Mouse (Mus musculus) left cerebral cortex, postnatal 36 days (tissue): Measurements from ENCODE around the gene Olfr839-ps1. TPM values are rescaled to one million over a fixed set of nuclear protein-coding genes. Genes with fewer than 3 reads are reported as not detected.

Experiments
- DNase-seq, 2 experiments: peaks; one replicate each; pipeline ENCODE4 v3.0.0; 2021 to 2022; ENCODE audit warnings: low spot score in 2 of 2, mixed read lengths in 1 of 2
- intact Hi-C: fragments of 180-260 bp; cut with DNase I; formaldehyde crosslinking; loops from one replicate; pipeline ENCODE4 v1.15.1; 2025
- total RNA-seq, 2 experiments: library from RNA; stranded (reverse); gene quantifications; 2 replicates each; pipeline ENCODE4 v1.2.3; 2021

The Olfr839-ps1 gene
- total RNA-seq = under 1 TPM in 1 of 2 experiments, not detected in 1; 0.09 TPM

DNA sequence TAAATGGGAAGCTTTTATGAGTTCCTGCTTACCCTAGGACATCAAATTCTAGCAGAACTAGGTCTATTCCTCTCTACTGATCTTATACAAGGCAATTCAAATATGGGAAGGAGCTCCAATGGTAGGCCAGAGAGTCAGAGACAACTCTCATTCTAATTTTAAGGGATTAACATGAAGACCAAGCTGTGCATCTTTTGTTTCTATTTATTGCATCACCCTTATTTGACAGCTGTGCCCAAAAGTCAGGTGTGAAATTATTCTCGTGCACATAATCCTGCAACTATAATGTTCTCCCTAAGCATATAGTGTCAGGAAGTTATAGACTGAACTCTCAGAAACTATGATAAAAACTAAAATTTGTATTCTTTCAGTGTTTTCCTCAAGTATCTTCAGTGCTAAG lies at the start of gene Olfr839-ps1:
Olfr839-ps1 (minus strand) TSS at position 101 of the 400 bp plus-strand sequence.
- intact Hi-C loops = no loop called here

DNA sequence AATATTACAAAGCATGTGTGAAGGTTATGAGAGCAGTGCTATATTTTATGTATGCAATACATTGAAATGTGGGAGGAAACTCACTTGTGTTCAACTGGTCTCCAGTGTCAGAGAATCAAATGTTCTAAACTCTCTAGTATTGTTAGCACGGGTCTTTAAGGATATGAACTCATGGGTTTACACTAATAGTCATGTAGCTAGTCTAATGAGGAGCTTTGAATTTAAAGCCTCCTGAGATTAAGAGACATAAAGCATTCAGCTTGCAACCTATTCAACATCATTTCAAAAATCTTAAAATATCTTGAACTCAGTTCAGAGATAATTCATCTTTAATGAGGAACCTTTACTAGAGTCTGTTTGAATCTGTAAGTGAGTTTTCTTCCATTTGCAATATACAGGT lies 41.1 kb downstream of the Olfr839-ps1 start, which contains the start of gene Olfr837:
Olfr837 (plus strand) TSS at position 301 of the 400 bp plus-strand sequence.
- no peak for DNase-seq
- intact Hi-C loops = no loop called here

More for the DNA sequence above, at the start of gene Olfr839-ps1:
- DNase-seq = no peak

DNA sequence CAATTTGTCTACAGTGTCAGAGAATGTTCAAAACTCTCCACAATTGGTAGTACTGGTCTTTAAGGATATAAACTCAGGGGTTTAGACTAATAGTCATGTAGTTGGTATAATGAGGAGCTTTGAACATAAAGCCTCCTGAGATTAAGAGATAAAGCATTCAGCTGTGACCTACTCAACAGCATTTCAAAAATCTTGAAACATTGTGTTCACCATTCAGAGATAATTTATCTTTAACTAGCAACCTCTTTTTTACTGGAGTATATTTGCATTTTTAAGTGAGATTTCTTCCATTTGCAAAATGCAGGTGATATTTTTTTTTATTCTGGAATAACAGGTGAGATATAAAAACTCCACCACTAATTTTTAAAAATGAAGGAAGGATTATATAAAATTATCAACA lies 57.0 kb downstream of the Olfr839-ps1 start, which contains the start of gene Olfr836:
Olfr836 (plus strand) TSS at position 301 of the 400 bp plus-strand sequence.
- intact Hi-C loops = no loop called here
- DNase-seq = no peak

Other genes with a start within 250 kb of the Olfr839-ps1 start
- gene Olfr832, start 240.2 kb downstream of the Olfr839-ps1 start, total RNA-seq = not detected
- gene Olfr834, start 189.3 kb downstream of the Olfr839-ps1 start, total RNA-seq = not detected
- not detected for gene Olfr835, start 144.6 kb downstream of the Olfr839-ps1 start, total RNA-seq
- not detected for gene Olfr836, start 56.9 kb downstream of the Olfr839-ps1 start, total RNA-seq
- gene Olfr837, start 41.0 kb downstream of the Olfr839-ps1 start, total RNA-seq = not detected
- not detected for gene Olfr843, start 74.7 kb upstream of the Olfr839-ps1 start, total RNA-seq
- gene Olfr844, start 139.0 kb upstream of the Olfr839-ps1 start, total RNA-seq = not detected
- not detected for gene Olfr845, start 159.1 kb upstream of the Olfr839-ps1 start, total RNA-seq
- gene Olfr846, start 186.7 kb upstream of the Olfr839-ps1 start, total RNA-seq = not detected
- not detected for gene Olfr847, start 201.4 kb upstream of the Olfr839-ps1 start, total RNA-seq